Mouse (Mus musculus) hindbrain, embryonic 13.5 days (tissue): Measurements from ENCODE around the gene Gabra1. TPM values are rescaled to one million over a fixed set of nuclear protein-coding genes. Genes with fewer than 3 reads are reported as not detected.

Experiments used
- polyA plus RNA-seq: library from polyadenylated mRNA; unstranded; fragments of >200 nt; fragmentation: Nextera tagmentation; extraction: Ambion mirVana; gene quantifications from 2 replicates; pipeline ENCODE4 v1.2.1, GENCODE M21; 2015

Gabra1 gene
- polyA plus RNA-seq, 1 experiment from 2014 or later: 7.1 TPM

Other genes with a start within 250 kb of the Gabra1 start
- 82.3 and 88.1 TPM in 2 replicates for gene Gabrg2, start 182.1 kb downstream of the Gabra1 start, polyA plus RNA-seq
- gene Gabra6, start 138.1 kb upstream of the Gabra1 start, polyA plus RNA-seq: not detected in 2 replicates
- gene Gabrb2, start 236.8 kb upstream of the Gabra1 start, polyA plus RNA-seq: 16.0 and 19.2 TPM in 2 replicates